Mouse (Mus musculus): ENCODE data around the gene Gtf2h1.
A peak's percentile ranks its signal among the peaks of the same experiment; 100 is the strongest.
"Not testable (repeated sequence)": the region's sequence is repeated elsewhere in the genome, so short reads cannot be mapped to it uniquely, and the experiment has no call there.

The Gtf2h1 gene

DNA sequence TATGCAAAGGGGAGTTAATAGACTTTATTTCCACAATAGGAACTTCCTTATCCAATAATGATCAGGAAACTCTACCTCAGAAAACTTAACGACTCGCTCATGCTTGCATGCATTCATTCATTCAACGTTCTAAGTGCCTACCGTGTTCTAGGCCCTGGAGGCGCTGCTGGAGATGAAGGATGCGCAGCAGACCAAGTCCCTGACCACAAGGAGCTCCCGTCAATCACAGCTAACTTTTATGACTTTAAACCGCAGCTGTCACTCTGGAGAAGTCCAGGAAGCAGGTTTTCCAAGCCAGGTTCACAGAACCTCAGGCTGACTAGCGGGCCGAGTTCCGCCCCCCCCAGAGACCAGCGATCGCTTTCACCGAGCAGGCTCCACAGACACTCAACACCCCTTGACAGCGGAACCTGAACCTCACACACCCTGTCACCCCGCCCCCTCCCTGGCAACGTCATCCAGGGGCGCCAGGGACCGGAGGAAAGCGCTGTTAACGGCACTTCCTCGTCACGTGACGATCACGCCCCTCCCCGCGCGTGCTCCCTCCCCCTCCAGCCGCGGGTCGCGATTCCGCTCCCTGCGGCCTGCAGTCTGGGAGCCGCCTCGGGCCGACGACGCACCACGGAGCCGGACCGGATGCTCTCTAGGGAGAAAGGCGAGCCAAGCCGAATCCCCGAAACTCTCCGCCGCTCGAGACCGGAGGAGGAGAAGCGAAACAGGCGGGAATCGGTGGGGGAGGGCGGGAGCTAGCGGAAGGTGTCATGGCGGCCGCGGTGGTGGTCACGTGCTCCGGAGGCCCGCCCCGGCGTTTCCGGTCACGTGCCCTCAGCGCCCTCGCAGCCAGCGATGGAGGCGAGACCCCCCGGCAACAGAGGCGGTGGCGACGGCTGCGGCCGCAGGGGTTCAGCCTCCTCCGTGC lies at the start of gene Gtf2h1, which contains the start of gene Hps5:
Gene Gtf2h1, plus strand, starts transcription at position 817 of the 919 bp plus-strand sequence.
Gene Hps5, minus strand, starts transcription at position 778 of the 919 bp plus-strand sequence.
- peak; percentile 99 for DNase-seq (ENCODE audit: low read depth)

DNA sequence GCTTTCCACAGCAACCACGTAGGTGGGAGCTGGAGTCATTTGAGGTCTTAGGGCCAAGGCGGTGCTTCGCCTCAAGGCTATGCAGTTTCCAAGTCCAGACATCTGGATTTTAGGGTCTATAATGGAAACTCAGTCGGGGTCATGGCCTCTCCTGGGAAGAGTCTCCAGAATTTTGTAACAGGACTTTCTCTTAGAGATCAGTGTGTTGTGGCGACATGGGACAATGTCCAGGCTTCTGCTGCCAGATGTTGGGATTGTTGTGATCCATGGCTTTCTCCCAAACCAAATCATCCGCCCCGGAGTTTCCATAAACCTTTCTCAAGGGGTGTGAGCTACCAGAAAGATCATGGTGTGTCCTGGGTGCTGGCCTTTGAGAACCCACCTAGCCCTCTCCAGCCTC lies 49.5 kb upstream of the Gtf2h1 start:
- no peak for DNase-seq (ENCODE audit: low read depth)

DNA sequence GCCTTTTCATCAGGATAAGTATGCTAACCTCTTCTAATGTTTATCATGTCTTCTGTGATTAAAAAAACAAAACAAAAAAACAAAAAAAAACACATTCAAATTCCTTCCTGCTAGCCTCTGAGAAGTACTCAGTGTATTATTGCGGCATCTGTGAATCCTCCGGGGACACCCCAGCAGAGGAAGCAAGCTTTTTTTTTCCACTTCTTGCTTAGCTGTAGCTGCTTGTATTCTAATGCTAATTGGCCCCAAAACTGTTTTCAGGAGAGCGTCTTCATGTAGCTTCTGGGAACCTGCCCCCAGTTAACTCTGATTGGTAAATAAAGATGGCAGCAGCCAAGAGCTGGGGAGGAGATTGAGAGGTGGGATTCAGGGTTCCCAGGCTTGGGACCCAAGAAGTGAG lies 47.4 kb upstream of the Gtf2h1 start:
- peak; percentile 37 for DNase-seq (ENCODE audit: low read depth)

DNA sequence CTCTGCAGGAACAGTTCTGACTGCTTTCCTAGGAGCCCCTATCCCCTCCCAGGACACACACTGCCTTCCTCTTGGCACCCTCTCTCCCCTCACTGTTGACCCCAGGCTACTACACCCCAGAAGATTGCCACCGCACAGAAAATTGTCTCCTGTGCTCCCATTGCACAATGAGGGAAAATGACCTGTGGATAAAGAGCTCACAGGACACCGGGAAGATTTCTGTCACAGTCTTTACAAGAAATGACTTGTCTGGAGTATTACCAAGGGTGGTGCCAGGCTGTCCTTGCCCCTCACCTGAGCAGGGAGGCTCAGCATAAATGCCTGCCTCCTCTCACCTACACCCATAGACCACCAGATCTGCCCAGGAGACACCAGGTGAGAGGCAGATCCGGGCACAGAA lies 44.4 kb upstream of the Gtf2h1 start, which contains the start of gene Saa2:
Gene Saa2, plus strand, starts transcription at position 301 of the 400 bp plus-strand sequence.
- DNase-seq (ENCODE audit: low read depth): no peak

DNA sequence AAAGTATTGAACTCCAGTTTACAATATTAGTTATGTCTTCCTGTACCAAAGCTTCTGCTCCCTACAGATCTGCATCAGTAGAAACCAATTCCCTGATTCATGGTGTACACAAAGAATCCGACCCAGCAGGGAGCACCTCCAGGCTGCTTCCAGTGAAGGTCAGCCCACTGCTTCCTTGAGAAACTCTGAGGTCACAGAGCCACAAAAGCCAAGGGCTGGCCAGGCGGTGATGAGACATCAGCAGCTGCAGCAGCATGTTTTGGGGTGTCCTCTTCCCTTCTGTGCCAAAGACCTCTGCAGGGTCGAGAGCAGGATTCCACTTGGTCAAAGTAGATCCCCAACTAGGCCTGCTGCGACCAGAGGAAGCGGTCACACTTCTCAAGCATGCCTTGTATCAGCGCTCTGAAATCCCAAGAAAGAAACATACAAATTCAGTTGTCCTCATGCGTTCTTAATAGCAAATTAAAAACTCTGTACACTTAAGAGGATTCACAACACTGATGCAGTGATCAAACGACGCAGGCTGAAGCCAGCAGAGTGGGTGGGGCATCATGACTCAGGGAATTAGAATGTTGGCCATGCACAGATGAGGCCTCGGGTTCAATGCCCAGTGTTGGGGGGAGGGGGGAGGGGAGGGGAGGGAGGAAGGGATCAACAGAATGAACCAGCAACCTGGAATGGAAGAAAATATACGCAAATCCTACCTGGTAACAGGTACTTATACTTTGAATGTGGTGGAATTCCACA lies 34.7 kb upstream of the Gtf2h1 start:
- peak; percentile 65 for DNase-seq (ENCODE audit: low read depth)

DNA sequence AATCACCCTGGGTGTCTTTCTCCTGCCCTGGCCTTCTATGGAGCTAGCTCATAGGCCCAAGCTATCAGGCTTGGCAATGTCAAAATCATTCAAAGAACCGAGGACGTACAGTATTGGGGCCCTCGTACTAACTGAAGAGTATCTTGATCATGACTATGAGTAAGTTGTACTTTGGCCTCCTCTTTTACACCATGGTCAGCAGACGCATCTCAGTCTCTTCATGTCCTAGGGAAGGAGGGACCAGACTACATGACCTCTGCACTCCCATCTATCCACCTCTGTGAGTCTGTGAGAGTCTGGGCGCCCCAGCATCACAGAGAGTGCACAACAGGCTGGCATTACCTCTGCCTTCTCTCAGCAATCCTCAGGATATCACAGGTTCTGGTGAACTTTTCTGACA lies 33.3 kb upstream of the Gtf2h1 start:
- DNase-seq (ENCODE audit: low read depth): no peak

DNA sequence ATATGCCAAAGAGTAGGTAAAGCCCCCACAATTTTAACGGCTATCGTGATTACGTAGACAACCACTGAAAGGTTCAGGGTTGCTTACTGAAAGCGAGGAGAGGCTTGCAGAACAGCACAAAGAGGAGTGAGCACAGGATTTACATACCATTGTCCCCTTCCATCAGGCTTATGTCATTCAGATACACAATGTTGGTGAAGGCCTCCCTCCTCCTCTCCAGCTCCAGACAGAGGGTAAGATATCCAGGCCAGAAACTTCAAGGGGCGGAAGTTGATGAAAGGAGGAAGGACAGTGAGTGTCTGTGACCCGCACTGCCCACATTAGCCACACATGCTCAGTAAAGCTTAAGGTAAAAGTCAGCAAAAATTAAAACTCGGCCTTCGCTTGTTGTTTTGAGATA lies 31.2 kb upstream of the Gtf2h1 start:
- no peak for DNase-seq (ENCODE audit: low read depth)

DNA sequence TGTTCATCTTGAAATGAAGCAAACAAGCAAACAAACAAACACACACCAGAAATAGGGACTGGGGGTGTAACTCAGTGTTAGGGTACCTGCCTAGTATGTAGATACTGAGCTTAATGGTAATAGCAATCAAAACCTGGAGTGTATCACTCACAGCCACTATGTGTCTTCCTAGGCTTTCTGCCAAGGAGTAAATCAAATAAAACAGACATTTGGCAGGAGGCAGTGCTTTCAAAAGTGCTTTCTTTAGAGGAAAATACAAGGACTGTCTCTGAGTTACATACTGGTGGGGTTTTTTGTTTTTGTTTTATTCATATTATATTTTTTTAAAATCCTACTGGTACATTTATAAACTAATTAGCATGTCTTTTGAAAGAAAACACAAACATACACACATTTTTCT lies 28.5 kb upstream of the Gtf2h1 start:
- DNase-seq (ENCODE audit: low read depth): no peak

DNA sequence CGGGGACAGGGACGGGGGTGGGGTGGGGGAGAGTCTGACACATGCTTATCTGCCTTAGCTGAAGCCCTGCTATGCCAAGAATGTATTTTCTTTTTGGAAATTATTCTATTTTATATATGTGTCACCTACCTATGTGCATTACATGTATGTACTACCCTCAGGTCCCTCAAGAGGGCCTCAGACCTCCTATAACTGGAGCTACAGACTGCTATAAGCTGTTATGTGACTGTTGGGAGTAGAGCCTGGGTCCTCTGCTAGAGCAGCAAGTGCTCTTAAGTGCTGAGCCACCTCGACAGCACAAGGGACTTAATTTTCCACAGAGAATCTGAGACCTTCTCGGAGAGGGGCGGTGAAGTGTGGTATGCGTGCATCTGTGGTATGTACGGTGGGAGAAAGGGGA lies 27.5 kb upstream of the Gtf2h1 start:
- DNase-seq (ENCODE audit: low read depth): no peak

DNA sequence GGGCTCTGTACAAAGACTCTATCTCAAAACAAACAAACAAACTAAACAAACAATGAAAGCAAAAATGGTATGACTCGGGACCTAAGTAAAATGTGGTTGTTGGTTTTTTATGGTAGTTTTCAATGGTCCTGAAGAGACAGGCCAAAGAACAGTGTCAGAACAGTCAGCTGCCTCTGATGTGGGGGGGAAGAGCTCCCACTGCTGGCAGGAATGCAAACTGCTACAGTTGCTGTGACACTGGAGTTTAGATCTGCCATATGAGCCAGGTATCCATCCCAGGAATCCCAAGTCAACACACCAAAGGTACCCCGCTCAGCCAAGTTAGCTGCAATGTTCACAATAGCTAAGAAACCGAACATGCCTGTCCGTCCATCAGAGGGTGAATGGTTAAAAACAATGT lies 25.2 kb upstream of the Gtf2h1 start:
- peak; percentile 85 for DNase-seq (ENCODE audit: low read depth)

DNA sequence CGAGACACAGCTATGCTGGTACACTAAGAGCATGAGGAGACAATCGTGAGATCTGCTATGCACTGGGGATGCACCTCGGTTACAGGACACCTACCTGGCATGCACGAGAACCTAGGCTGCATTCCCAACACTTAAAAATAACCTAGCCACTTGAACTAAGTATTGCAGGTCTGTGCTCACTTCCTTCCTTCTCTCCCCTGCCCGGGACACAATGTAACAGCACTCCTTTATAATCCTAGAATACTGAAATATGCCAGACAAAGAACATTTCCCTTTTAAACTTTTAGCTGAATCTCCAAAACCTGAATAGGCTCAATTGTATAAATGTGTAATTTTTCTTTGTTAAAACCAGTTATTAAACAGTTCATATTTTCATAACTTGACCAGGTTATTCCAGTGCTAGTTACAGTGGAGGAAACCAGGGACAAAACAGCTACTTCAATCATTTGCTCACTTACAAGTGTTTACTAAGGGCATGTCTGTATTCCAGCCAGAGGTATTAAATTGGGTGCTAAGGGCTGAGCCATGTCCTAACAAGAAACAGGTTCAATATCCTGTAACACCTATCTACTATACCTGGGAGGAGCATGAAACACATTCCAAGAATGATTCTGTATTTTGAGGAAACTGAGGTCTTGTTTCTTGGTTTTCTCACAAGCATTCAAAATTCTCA lies 6.6 kb upstream of the Gtf2h1 start:
- DNase-seq (ENCODE audit: low read depth): no peak

DNA sequence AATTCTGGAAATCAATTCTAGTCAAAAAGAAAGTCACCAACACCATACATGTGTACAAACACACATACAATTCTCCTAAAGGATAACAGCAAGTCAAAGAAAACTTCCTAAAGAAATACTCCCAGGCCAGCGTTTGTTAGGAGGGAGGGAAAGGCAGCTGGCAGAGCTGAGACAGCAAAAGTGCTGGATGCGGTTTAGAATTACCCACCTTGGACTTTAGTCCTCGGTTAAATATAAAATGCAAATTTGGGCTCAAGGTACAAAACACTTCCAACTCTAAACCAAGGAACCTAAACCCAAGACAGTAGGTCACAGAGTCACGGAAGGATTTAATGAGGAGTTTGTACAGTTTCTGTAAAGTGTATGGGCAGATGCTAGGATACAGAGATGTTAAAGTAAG lies 2.0 kb upstream of the Gtf2h1 start:
- DNase-seq (ENCODE audit: low read depth): no peak

DNA sequence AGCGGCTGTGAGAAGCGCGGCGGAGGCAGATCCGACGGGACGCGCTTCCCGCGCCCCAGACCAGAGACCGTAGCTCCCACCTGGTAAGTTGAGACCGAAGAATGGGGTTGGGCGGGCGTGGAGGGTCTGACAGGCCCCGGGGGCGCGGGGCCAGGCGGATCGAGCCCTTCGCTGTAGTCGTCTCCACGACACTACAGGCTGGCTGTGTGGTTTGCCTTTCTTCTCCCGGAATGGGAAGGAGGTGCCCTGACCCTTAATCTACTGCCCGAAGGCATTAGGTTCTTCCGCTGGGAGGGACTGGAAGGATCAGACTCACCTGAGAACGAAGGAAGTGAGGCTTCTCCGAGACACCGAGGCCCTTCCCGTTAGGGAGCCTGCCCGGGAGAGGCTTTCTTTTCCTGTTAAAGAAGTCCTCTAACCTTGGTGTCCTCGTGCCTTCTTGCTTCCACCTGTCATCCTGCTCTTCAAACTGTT lies 340 bp downstream of the Gtf2h1 start:
- no peak for DNase-seq (ENCODE audit: low read depth)

DNA sequence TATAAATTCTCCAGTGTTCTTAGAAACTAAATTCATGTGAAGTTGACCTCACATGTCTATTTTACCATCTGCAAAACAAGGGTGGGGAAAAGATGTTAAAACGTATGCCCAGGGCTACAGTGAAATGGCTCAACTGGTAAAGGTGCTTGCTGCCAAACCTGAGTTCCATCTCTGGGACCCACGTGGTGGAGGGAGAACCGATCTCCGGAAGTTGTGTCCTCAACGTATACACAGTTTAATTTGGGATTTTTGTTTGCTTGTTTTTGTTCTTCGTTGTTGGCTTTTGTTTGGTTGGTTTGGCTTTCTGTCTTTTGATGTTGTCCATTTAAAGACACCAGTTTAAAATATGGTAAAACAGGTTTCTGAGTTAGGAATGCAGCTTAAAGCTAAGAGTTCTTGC lies 876 bp downstream of the Gtf2h1 start:
- peak; percentile 5 for DNase-seq (ENCODE audit: low read depth)

DNA sequence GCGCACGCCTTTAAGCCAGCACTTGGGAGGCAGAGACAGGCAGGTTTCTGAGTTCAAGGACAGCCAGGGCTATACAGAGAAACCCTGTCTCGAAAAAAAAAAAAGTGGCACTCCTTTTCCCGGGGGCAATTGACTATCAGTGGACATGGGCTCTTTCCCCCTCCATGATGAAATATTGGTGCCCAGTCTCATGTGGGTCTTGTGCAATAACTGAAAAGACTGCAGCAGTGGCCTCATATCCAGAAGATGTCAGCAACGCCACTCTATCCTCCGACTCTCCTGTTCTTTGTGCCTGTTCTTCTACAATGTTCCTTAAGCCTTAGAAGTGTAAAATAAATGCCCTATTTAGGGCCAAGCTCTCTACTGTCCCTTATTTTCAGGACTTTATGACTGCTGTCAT lies 14.4 kb downstream of the Gtf2h1 start:
- DNase-seq (ENCODE audit: low read depth): no peak

DNA sequence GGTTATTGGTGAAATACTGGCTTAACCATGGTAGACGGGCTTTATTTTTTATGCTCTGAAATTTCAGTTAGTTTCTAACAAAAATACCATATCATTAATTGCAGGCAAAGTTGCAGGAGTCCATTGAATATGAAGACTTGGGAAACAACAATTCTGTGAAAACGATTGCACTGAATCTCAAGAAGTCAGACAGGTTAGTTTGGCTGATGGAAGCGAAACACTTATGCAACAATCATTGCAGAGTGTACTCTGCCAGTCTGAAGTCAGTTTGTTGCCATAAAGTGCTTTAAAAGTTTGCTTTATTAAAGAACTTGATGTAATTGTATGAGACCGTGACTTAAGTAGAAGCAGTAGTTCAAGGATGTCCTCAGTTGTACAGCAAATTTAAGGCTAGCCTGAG lies 18.1 kb downstream of the Gtf2h1 start:
- no peak for DNase-seq (ENCODE audit: low read depth)

DNA sequence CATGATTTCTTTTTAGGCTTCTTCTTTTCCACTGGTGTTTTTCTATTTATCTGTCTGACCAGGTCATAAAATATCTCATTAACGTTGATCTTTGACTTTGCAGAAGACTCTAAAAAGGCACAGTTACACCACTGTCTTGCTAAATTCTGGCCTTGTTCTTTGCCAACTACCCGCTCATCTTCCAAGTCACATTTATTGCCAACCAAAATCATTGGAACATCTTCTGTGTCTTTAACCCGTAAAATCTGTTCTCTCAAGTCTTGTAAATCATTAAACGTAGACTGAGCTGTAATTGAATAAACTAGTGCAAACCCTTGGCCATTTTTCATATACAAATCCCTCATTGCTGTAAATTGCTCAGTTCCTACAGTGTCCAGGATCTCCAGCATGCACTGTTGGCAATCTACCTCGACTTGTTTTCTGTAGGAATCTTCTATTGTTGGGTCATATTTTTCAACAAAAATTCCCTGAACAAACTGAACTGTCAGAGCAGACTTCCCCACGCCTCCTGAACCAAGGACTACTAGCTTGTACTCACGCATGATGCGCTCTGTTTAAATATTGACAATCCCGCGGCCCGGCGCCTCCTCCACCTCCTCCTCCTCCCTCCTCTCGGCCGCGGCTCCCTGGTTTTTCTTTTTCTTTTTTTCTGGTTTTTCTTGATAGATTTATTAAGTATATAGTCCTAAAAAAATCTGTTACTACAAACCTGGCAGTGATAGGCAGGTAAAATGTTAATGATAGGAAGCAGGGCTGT lies 25.2 kb downstream of the Gtf2h1 start:
- DNase-seq (ENCODE audit: low read depth): not testable (repeated sequence)

DNA sequence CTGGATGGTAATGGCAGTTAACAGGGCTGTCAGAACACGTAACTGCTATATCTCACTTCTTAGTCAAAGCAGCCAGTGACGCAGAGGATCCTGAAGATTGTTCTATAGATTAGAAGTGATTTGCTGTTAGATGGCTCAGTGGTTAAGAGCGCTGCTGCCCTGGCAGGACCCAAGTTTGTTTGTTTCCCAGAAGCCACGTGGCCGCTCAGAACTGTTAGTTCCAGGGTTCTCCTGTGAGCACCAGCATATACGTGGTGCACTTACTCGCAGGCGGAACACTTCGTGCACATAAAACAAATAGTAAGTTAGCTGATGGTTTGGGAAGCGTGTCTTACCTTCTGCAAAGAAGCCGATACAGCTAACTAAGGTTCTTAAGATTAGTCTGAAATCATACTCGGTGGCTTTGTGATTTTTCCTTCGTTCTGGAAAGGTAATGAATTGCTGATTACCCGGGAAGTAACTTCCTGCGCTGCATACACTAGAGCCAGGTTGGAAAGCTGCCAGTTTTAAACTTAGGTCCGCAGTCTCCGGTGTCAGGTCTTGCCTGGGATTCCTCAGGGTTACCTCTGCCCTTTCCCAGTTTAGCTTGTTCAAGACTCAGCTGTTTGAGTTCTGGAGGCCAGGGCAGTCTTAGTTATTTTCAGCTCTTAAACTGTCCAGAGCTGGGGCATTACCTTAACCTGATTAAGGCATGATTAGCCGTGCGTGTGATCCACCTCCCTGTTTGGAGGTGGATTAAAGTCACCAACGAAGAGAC lies 31.3 kb downstream of the Gtf2h1 start:
- no peak for DNase-seq (ENCODE audit: low read depth)

DNA sequence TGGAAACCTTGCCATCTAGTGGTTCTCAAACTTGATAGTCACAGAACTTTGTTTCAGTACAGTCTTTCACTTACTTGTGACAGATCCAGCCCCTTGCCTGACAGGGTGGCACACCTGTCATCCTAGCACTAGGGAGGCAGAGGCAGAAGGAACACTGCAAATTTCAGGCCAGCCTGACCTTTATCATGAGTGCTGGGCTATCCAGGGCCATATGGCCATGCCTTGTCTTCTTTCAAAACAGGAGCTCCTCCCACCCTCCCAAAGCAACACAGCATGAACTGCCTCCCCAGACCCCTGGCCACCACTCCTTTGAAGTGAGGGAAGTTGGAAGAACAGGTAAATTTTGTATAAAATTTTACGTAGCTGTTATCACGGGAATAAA lies 31.9 kb downstream of the Gtf2h1 start:
- no peak for DNase-seq (ENCODE audit: low read depth)

DNA sequence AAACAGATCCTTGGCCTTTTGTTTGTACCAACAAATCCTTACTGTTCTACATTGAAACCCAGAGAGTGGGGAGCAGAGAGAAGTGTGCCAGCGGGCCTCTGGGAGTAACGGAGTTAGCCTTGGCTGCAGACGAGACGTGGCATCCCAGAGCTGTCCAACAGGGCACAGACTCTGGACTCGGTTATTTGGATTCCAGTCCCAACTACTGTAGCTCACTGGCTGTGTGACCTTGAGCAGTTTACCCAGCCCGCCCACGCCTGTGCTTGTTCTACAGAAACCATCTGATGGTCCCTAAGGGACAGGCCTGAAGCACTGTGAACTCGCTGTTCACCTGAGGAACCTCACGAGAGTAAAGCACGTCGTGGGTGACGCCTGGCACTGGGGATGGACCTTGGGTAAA lies 34.0 kb downstream of the Gtf2h1 start:
- DNase-seq (ENCODE audit: low read depth): no peak

All from NIH3T3 (cell line).